Mouse (Mus musculus) embryonic fibroblast, embryonic 13.5 days (primary cell): ENCODE measurements around the gene Agpat2.

Experiments
- CTCF ChIP-seq: IDR thresholded peaks from 2 replicates; pipeline ENCODE4 v1.5.1; 2011; ENCODE audit warnings: mild to moderate bottlenecking, control low read depth, low read length, moderate library complexity, borderline replicate concordance; ENCODE audit not compliant: insufficient read depth
- POLR2A ChIP-seq: IDR thresholded peaks from 2 replicates; pipeline ENCODE4 v1.6.1; 2011; ENCODE audit warnings: low read depth, mild to moderate bottlenecking, control low read depth, low read length, moderate library complexity

- peak; percentile 23; the same call in 1 of the 2 replicates for TF ChIP-seq CTCF
- no peak for TF ChIP-seq POLR2A
Measured at GRCm38 (mm10) chr2:26587044-26587405, 17.2 kb downstream of the Agpat2 start.
